Mouse (Mus musculus): ENCODE data around the gene Kptn. TPM values are rescaled to one million over a fixed set of nuclear protein-coding genes. Genes with fewer than 3 reads are reported as not detected.

Gene Kptn
- polyA plus RNA-seq, 1 experiment from 2014 or later, result 33.9 TPM

DNA sequence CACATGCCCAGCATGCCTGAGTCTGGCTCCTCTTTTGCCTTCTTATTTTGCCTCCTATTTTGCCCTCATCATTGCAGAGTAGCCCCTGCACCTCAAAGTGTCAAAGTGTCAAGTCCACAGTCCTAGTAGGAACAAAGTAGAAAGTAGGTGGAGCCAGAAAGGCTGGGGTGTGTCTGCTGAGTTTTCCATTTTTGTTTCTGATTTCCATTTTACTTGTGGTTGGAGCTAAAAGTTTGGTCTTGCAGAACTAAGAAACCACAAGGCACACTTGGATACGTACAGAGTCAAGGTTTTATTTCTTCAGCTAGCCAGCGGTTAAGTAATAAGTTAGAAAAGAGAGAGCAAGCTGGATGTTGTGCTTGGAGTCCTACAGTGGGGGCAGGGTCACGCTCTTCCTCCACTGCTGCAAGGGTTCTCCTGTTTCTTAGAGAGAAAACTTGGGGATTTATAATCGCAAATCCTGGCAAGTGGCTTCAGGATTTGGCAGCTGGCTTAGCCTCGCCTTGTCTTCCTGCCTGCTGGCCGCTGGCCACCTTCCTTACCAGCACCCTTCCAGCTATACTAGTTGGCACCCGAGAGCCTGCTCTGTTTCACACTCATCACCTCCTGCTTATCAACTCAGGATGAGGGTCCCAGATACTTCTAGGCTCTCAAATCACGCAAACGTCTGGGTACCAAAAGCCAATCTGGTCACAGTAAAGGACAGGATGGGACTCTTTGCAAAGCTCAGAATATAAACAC, 35.6 kb downstream of the Kptn start:
- peaks cover 20% of the 10 kb centered on the region for H3K27me3 ChIP-seq (ENCODE audit: insufficient read depth, low read length)
- H3K4me2 ChIP-seq (replicated peaks; ENCODE audit: low read depth, low read length), result no peak overlapping the region
- H3K27ac ChIP-seq (ENCODE audit: low read length), result no peak overlapping the region
- no peaks in the 10 kb centered on the region for H3K9me3 ChIP-seq (ENCODE audit: low read length)
- H3K9ac ChIP-seq (replicated peaks; ENCODE audit: low read length), result no peak overlapping the region
- ATAC-seq (ENCODE audit: low FRiP score, low TSS enrichment), result no peak
- no peaks in the 10 kb centered on the region for H3K4me1 ChIP-seq (ENCODE audit: insufficient read depth, low read length)
- H3K4me3 ChIP-seq (ENCODE audit: low read length), result no peak overlapping the region
- no peaks in the 10 kb centered on the region for H3K36me3 ChIP-seq (ENCODE audit: insufficient read depth, low read length)
- 63% methylated on average over 9 of the region's 9 CpGs for WGBS

- Histone ChIP-seq H3K9ac (replicated peaks; ENCODE audit: low read length) (no peak overlapping the region), H3K4me3 (ENCODE audit: low read length) (no peak overlapping the region), H3K9me3 (ENCODE audit: low read length) (no peaks in the 10 kb centered on the region; the same call in 1 of the 2 replicates), H3K36me3 (ENCODE audit: insufficient read depth, low read length) (no peaks in the 10 kb centered on the region), H3K4me2 (replicated peaks; ENCODE audit: low read depth, low read length) (no peak overlapping the region), H3K27me3 (ENCODE audit: insufficient read depth, low read length) (peaks cover 20% of the 10 kb centered on the region), H3K4me1 (ENCODE audit: insufficient read depth, low read length) (no peaks in the 10 kb centered on the region), H3K27ac (ENCODE audit: low read length) (no peak overlapping the region)
- no peak for ATAC-seq (ENCODE audit: low FRiP score, low TSS enrichment)
- 66% methylated on average over 8 of the region's 8 CpGs for WGBS
These were observed 36.5 kb downstream of the Kptn start for GRCm38 (mm10) chr7:16156105-16156714.

- ATAC-seq (ENCODE audit: low FRiP score, low TSS enrichment), result 0 out of 2 replicates have a peak, but pooled peaks have one; percentile 9
- Histone ChIP-seq H3K9ac (replicated peaks; ENCODE audit: low read length) (no peak overlapping the region), H3K36me3 (ENCODE audit: insufficient read depth, low read length) (no peaks in the 10 kb centered on the region), H3K4me3 (ENCODE audit: low read length) (peak overlapping the region; percentile 10; the same call in 1 of the 2 replicates), H3K27ac (ENCODE audit: low read length) (no peak overlapping the region), H3K9me3 (ENCODE audit: low read length) (no peaks in the 10 kb centered on the region; the same call in 1 of the 2 replicates), H3K4me1 (ENCODE audit: insufficient read depth, low read length) (no peaks in the 10 kb centered on the region), H3K4me2 (replicated peaks; ENCODE audit: low read depth, low read length) (peak overlapping the region; percentile 32), H3K27me3 (ENCODE audit: insufficient read depth, low read length) (peaks cover 20% of the 10 kb centered on the region)
- WGBS, result 8% methylated on average over 39 of the region's 39 CpGs
These were observed 39.0 kb downstream of the Kptn start for GRCm38 (mm10) chr7:16158735-16159134.

DNA sequence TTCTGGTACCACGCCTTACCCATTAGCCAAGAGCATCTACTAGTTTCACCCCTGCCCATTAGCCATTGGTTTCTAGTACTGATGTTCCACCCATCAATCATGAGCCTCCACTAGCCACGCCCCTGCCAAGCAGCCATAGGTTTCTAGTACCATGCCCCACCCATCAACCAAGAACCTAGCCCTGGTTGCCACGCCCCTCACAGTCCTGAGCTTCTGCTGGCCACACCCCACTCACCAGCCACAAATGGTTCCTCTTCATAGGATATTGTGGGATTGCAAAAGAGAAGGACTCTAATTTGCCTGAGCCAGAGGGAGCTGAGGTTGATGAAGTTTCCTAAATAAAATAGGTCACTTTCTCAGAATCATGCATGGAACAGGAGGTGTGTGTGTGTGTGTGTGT, 41.0 kb downstream of the Kptn start:
- peaks cover 20% of the 10 kb centered on the region for H3K27me3 ChIP-seq (ENCODE audit: insufficient read depth, low read length)
- H3K4me3 ChIP-seq (ENCODE audit: low read length), result no peak overlapping the region
- H3K9ac ChIP-seq (replicated peaks; ENCODE audit: low read length), result no peak overlapping the region
- H3K9me3 ChIP-seq (ENCODE audit: low read length), result no peaks in the 10 kb centered on the region; the same call in 1 of the 2 replicates
- no peak overlapping the region for H3K4me2 ChIP-seq (replicated peaks; ENCODE audit: low read depth, low read length)
- no peaks in the 10 kb centered on the region for H3K4me1 ChIP-seq (ENCODE audit: insufficient read depth, low read length)
- 67% methylated on average over 3 of the region's 3 CpGs for WGBS
- no peak overlapping the region for H3K27ac ChIP-seq (ENCODE audit: low read length)
- ATAC-seq (ENCODE audit: low FRiP score, low TSS enrichment), result no peak
- no peaks in the 10 kb centered on the region for H3K36me3 ChIP-seq (ENCODE audit: insufficient read depth, low read length)

DNA sequence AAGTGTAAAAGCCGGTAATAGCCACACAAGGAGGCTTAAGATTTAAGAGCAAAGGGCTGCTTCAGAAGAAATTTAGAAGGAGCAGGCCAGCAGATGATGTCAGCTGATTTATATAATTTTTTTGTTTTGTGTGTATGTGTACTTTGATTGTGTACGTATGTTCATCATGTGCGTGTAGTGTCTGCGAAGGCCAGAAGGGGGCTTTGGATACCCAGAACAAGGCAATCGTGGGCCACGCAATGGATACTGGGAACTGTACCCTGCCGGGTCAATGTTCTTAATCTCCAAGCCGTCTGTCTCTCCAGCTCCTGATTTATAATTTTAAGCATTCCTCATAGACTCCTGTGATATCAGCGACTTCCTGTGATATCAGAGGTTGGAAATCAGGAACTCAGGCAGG, 41.6 kb downstream of the Kptn start:
- H3K36me3 ChIP-seq (ENCODE audit: insufficient read depth, low read length), result no peaks in the 10 kb centered on the region
- no peaks in the 10 kb centered on the region; the same call in 1 of the 2 replicates for H3K9me3 ChIP-seq (ENCODE audit: low read length)
- no peak overlapping the region for H3K4me3 ChIP-seq (ENCODE audit: low read length)
- H3K9ac ChIP-seq (replicated peaks; ENCODE audit: low read length), result no peak overlapping the region
- peaks cover 20% of the 10 kb centered on the region for H3K27me3 ChIP-seq (ENCODE audit: insufficient read depth, low read length)
- H3K4me1 ChIP-seq (ENCODE audit: insufficient read depth, low read length), result no peaks in the 10 kb centered on the region
- 85% methylated on average over 9 of the region's 9 CpGs for WGBS
- H3K27ac ChIP-seq (ENCODE audit: low read length), result no peak overlapping the region
- no peak for ATAC-seq (ENCODE audit: low FRiP score, low TSS enrichment)
- H3K4me2 ChIP-seq (replicated peaks; ENCODE audit: low read depth, low read length), result no peak overlapping the region

- peaks cover 20% of the 10 kb centered on the region for H3K27me3 ChIP-seq (ENCODE audit: insufficient read depth, low read length)
- no peaks in the 10 kb centered on the region for H3K36me3 ChIP-seq (ENCODE audit: insufficient read depth, low read length)
- ATAC-seq (ENCODE audit: low FRiP score, low TSS enrichment), result no peak
- H3K9ac ChIP-seq (replicated peaks; ENCODE audit: low read length), result no peak overlapping the region
- WGBS, result 75% methylated on average over 7 of the region's 7 CpGs
- H3K9me3 ChIP-seq (ENCODE audit: low read length), result no peaks in the 10 kb centered on the region; the same call in 1 of the 2 replicates
- no peak overlapping the region for H3K27ac ChIP-seq (ENCODE audit: low read length)
- no peaks in the 10 kb centered on the region for H3K4me1 ChIP-seq (ENCODE audit: insufficient read depth, low read length)
- no peak overlapping the region for H3K4me3 ChIP-seq (ENCODE audit: low read length)
- no peak overlapping the region for H3K4me2 ChIP-seq (replicated peaks; ENCODE audit: low read depth, low read length)
These were observed 42.3 kb downstream of the Kptn start for GRCm38 (mm10) chr7:16162036-16162435.

DNA sequence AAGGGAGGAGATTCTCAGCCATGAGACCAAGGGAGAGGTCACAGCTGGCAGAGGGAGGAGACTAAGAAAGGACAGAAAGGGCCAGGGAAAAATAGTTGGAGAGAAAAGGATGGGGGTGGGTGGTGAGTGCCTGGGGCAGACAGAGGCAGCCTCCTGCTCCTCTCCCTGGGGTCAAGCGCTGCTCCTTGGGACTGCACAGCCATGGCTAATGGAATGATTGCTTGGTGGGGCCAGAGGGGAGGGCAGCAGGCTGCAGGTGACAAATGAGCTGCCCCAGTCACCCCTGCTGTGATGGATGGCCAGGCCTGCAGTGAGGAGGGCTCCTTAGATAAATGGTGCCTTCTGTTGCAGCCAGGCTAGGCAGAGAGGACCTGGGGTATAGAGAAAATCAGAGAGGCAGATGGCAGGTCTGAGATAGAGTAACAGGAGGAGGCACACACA, 52.5 kb downstream of the Kptn start:
- Histone ChIP-seq H3K27ac (ENCODE audit: low read length) (no peak overlapping the region), H3K9ac (replicated peaks; ENCODE audit: low read length) (no peak overlapping the region), H3K27me3 (ENCODE audit: insufficient read depth, low read length) (peaks cover 6% of the 10 kb centered on the region; the same call in 1 of the 2 replicates), H3K9me3 (ENCODE audit: low read length) (peaks cover 9% of the 10 kb centered on the region), H3K4me3 (ENCODE audit: low read length) (no peak overlapping the region), H3K36me3 (ENCODE audit: insufficient read depth, low read length) (no peaks in the 10 kb centered on the region), H3K4me1 (ENCODE audit: insufficient read depth, low read length) (peaks cover 31% of the 10 kb centered on the region), H3K4me2 (replicated peaks; ENCODE audit: low read depth, low read length) (no peak overlapping the region)
- 0% methylated on average over 1 of the region's 1 CpGs for WGBS
- peak; percentile 71 for ATAC-seq (ENCODE audit: low FRiP score, low TSS enrichment)

DNA sequence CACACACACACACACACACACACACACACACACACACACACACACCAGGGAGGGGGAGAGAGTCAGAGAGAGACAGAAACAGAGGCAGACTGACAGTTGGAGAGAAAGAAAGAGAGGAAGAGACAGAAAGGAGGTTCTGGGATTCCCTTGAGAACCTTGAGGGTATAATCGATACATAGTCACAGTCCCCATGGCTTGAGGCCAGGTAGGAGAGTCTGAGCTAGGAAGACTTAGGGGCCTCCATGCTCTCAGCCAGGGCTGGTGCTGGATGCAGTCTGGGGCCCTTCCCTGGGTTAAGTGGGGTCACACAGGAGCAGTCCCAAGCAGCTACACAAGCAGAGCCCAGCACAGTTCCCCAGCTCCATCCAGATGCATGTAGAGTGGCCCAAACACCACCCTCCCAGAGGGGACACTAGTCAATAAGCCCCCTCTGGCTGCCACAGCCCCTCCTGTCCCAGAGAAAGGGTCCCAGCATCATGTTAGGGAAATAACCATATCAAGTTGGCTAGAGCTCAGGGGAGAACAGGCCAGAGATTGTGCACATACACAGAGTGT, 53.0 kb downstream of the Kptn start:
- ATAC-seq (ENCODE audit: low FRiP score, low TSS enrichment), result peak; percentile 21; the same call in 1 of the 2 replicates
- Histone ChIP-seq H3K4me3 (ENCODE audit: low read length) (no peak overlapping the region), H3K9me3 (ENCODE audit: low read length) (peaks cover 8% of the 10 kb centered on the region), H3K9ac (replicated peaks; ENCODE audit: low read length) (no peak overlapping the region), H3K27me3 (ENCODE audit: insufficient read depth, low read length) (peaks cover 6% of the 10 kb centered on the region; the same call in 1 of the 2 replicates), H3K27ac (ENCODE audit: low read length) (0 out of 2 replicates have a peak overlapping the region, but pooled peaks have one; percentile 26), H3K36me3 (ENCODE audit: insufficient read depth, low read length) (no peaks in the 10 kb centered on the region), H3K4me1 (ENCODE audit: insufficient read depth, low read length) (peaks cover 31% of the 10 kb centered on the region), H3K4me2 (replicated peaks; ENCODE audit: low read depth, low read length) (no peak overlapping the region)
- WGBS, result 17% methylated on average over 1 of the region's 1 CpGs

DNA sequence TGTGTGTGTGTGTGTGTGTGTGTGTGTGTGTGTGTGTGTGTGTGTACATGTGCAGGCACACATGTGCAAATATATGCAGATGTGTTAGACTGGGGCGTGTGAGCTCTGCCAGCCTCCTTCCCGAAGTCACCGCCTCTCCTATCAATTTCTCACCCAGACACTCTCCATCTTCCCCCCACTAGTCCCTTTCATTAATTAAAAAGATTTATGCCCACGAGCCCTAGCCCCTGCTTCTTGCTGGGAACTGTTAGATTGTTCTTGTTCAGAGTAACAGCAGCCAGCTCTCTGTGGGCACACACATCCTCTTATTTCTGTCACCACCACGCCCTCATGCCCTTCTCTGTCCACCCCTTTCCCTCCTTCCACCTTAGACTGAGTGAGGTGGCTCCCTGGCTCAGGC, 53.5 kb downstream of the Kptn start:
- H3K4me1 ChIP-seq (ENCODE audit: insufficient read depth, low read length), result peaks cover 31% of the 10 kb centered on the region
- peaks cover 6% of the 10 kb centered on the region; the same call in 1 of the 2 replicates for H3K27me3 ChIP-seq (ENCODE audit: insufficient read depth, low read length)
- H3K27ac ChIP-seq (ENCODE audit: low read length), result 0 out of 2 replicates have a peak overlapping the region, but pooled peaks have one; percentile 36
- H3K4me3 ChIP-seq (ENCODE audit: low read length), result no peak overlapping the region
- H3K36me3 ChIP-seq (ENCODE audit: insufficient read depth, low read length), result no peaks in the 10 kb centered on the region
- H3K4me2 ChIP-seq (replicated peaks; ENCODE audit: low read depth, low read length), result no peak overlapping the region
- ATAC-seq (ENCODE audit: low FRiP score, low TSS enrichment), result no peak
- 0 out of 2 replicates have a peak overlapping the region, but pooled peaks have one; percentile 23 for H3K9ac ChIP-seq (replicated peaks; ENCODE audit: low read length)
- 9% methylated on average over 5 of the region's 5 CpGs for WGBS
- H3K9me3 ChIP-seq (ENCODE audit: low read length), result peaks cover 3% of the 10 kb centered on the region; the same call in 1 of the 2 replicates
